Mouse (Mus musculus) mouse trophoblast stem cell (cell line): ENCODE results near the gene Zfp668.

ENCODE experiments used
- in situ Hi-C, 2 experiments: fragments of 300-500 bp; cut with MseI, MboI; formaldehyde crosslinking; loops; 2 replicates in 1 of 2; 3 replicates in 1 of 2; pipeline ENCODE4 v1.15.1; 2025

Gene Zfp668

GRCm38 (mm10) chr7:127895442-127895841, 18.8 kb upstream of the Zfp668 start, which contains the start of the genes Gm21974 and Vkorc1:
Gene Gm21974, minus strand, starts transcription at chr7:127895454.
Gene Vkorc1, minus strand, starts transcription at chr7:127895617.
- in situ Hi-C loops: no loop called here

- in situ Hi-C loops: no loop called here
Measured at GRCm38 (mm10) chr7:127894480-127894879, 17.9 kb upstream of the Zfp668 start.

GRCm38 (mm10) chr7:127890798-127891197, 14.2 kb upstream of the Zfp668 start, which contains the start of gene Prss53:
Gene Prss53, minus strand, starts transcription at chr7:127890970.
- in situ Hi-C loops: no loop called here

GRCm38 (mm10) chr7:127888821-127889220, 12.2 kb upstream of the Zfp668 start:
- in situ Hi-C loops: no loop called here

- in situ Hi-C loops: no loop called here
Measured at GRCm38 (mm10) chr7:127887781-127888180, 11.2 kb upstream of the Zfp668 start.

- in situ Hi-C loops: no loop called here
Measured at GRCm38 (mm10) chr7:127887191-127887590, 10.6 kb upstream of the Zfp668 start.

GRCm38 (mm10) chr7:127886551-127886950, 9.9 kb upstream of the Zfp668 start:
- in situ Hi-C loops: no loop called here

GRCm38 (mm10) chr7:127885951-127886350, 9.3 kb upstream of the Zfp668 start:
- in situ Hi-C loops: no loop called here

GRCm38 (mm10) chr7:127880431-127880830, 3.8 kb upstream of the Zfp668 start:
- in situ Hi-C loops: no loop called here

- in situ Hi-C loops: no loop called here
Measured at GRCm38 (mm10) chr7:127879301-127879700, 2.7 kb upstream of the Zfp668 start.

GRCm38 (mm10) chr7:127876041-127876466, 574 bp downstream of the Zfp668 start, which contains the start of gene Zfp646:
Gene Zfp646, plus strand, starts transcription at chr7:127876221.
- in situ Hi-C loops: no loop called here

GRCm38 (mm10) chr7:127875627-127876001, 1.0 kb downstream of the Zfp668 start:
- in situ Hi-C loops: no loop called here

- in situ Hi-C loops: no loop called here
Measured at GRCm38 (mm10) chr7:127874812-127875626, 1.6 kb downstream of the Zfp668 start.

- in situ Hi-C loops: no loop called here
Measured at GRCm38 (mm10) chr7:127870136-127870821, 6.3 kb downstream of the Zfp668 start.

- in situ Hi-C loops: no loop called here
Measured at GRCm38 (mm10) chr7:127869149-127869810, 7.3 kb downstream of the Zfp668 start.

GRCm38 (mm10) chr7:127867641-127868040, 9.0 kb downstream of the Zfp668 start:
- in situ Hi-C loops: no loop called here

- in situ Hi-C loops: no loop called here
Measured at GRCm38 (mm10) chr7:127866434-127866833, 10.2 kb downstream of the Zfp668 start.

- in situ Hi-C loops: no loop called here
Measured at GRCm38 (mm10) chr7:127858258-127858657, 18.4 kb downstream of the Zfp668 start.

- in situ Hi-C loops: no loop called here
Measured at GRCm38 (mm10) chr7:127850906-127851305, 25.7 kb downstream of the Zfp668 start.

GRCm38 (mm10) chr7:127849973-127850875, 26.4 kb downstream of the Zfp668 start:
- in situ Hi-C loops: no loop called here
